Mouse (Mus musculus) hematopoietic stem cell, adult 5-6 weeks (primary cell): Measurements from ENCODE around the gene S100a9. TPM values are rescaled to one million over a fixed set of nuclear protein-coding genes. Genes with fewer than 3 reads are reported as not detected.
A peak's percentile ranks its signal among the peaks of the same experiment; 100 is the strongest.

Experiments used
- ATAC-seq, 2 experiments: fragments of 125-278 bp in 1 of 2; replicated peaks in 1 of 2; 2 replicates each; pipeline ENCODE4 v1.8.0; 2016 to 2017; ENCODE audit warnings: inconsistent platforms in 2 of 2, mild to moderate bottlenecking in 2 of 2, moderate number of reproducible peaks in 2 of 2, low read depth in 1 of 2, moderate TSS enrichment in 1 of 2; ENCODE audit not compliant: low FRiP score in 2 of 2, poor library complexity in 2 of 2, severe bottlenecking in 2 of 2, insufficient read depth in 1 of 2, low TSS enrichment in 1 of 2
- total RNA-seq: library from RNA; stranded (forward); fragments of 172-1452, 232-1000 nt; gene quantifications from 2 replicates; pipeline ENCODE4 v1.2.3, GENCODE M21; 2017

S100a9 gene
- 1,063 and 5,883 TPM in 2 replicates for total RNA-seq

- peak; percentile 55 to 59; a peak in 3 of 4 replicates for ATAC-seq
Measured at GRCm38 (mm10) chr3:90695613-90696012, at the start of gene S100a9. S100a9 (minus strand) TSS chr3:90695721.

GRCm38 (mm10) chr3:90726606-90727005 lies 31.1 kb upstream of the S100a9 start, which contains the start of gene Pglyrp4:
Pglyrp4 (plus strand) TSS chr3:90726906.
- ATAC-seq, result no peak

- peak; percentile 94 to 99 for ATAC-seq
Measured at GRCm38 (mm10) chr3:90709591-90710460, 14.3 kb upstream of the S100a9 start.

- peak; percentile 70 to 87 for ATAC-seq
Measured at GRCm38 (mm10) chr3:90708523-90709202, 13.1 kb upstream of the S100a9 start.

GRCm38 (mm10) chr3:90702244-90702643 lies 6.7 kb upstream of the S100a9 start:
- ATAC-seq, result peak in 1 of 2 experiments; percentile 39; a peak in 1 of 4 replicates

- ATAC-seq, result peak in 1 of 2 experiments; percentile 34; a peak in 1 of 4 replicates
Measured at GRCm38 (mm10) chr3:90693496-90693895, 2.0 kb downstream of the S100a9 start.

GRCm38 (mm10) chr3:90686835-90687234 lies 8.7 kb downstream of the S100a9 start:
- peak in 1 of 2 experiments; percentile 63; a peak in 1 of 4 replicates for ATAC-seq

GRCm38 (mm10) chr3:90683929-90684328 lies 11.6 kb downstream of the S100a9 start:
- no peak for ATAC-seq

GRCm38 (mm10) chr3:90678656-90679055 lies 16.9 kb downstream of the S100a9 start:
- ATAC-seq, result peak in 1 of 2 experiments; percentile 65; a peak in 1 of 4 replicates

- peak; percentile 65 to 66; a peak in 3 of 4 replicates for ATAC-seq
Measured at GRCm38 (mm10) chr3:90668846-90669245, 26.7 kb downstream of the S100a9 start, which contains the start of gene S100a8. S100a8 (plus strand) TSS chr3:90668978.

GRCm38 (mm10) chr3:90664219-90664618 lies 31.3 kb downstream of the S100a9 start:
- 0 out of 4 replicates have a peak, but pooled peaks of 1 of the 2 experiments have one; percentile 35 for ATAC-seq

GRCm38 (mm10) chr3:90659364-90660044 lies 36.0 kb downstream of the S100a9 start:
- peak; percentile 22 to 43; a peak in 1 of 4 replicates for ATAC-seq

GRCm38 (mm10) chr3:90657405-90657804 lies 38.1 kb downstream of the S100a9 start:
- peak; percentile 33 to 43; a peak in 1 of 4 replicates for ATAC-seq

- no peak for ATAC-seq
Measured at GRCm38 (mm10) chr3:90653717-90654116, 41.8 kb downstream of the S100a9 start, which contains the start of gene S100a7a. S100a7a (plus strand) TSS chr3:90654017.

- ATAC-seq, result peak; percentile 56 to 80; a peak in 3 of 4 replicates
Measured at GRCm38 (mm10) chr3:90652878-90653508, 42.5 kb downstream of the S100a9 start.

- no peak for ATAC-seq
Measured at GRCm38 (mm10) chr3:90649832-90650231, 45.7 kb downstream of the S100a9 start.

GRCm38 (mm10) chr3:90648981-90649380 lies 46.5 kb downstream of the S100a9 start:
- ATAC-seq, result no peak
